Mouse (Mus musculus) midbrain, embryonic 14.5 days (tissue): Measurements from ENCODE around the gene Sys1. TPM values are rescaled to one million over a fixed set of nuclear protein-coding genes. Genes with fewer than 3 reads are reported as not detected.

Experiments used
- ATAC-seq: fragments of 200-750 bp; cut with Nextera tagmentation; 2 replicates; pipeline ENCODE4 v1.8.0; 2017; ENCODE audit warnings: moderate number of reproducible peaks, moderate library complexity; ENCODE audit not compliant: low FRiP score, low TSS enrichment
- DNase-seq: peaks from one replicate; pipeline ENCODE4 v3.0.0-alpha.2; 2015
- H3K27ac ChIP-seq: fragments of 300-500 bp; sonication (generic); replicated peaks from 2 replicates; pipeline ENCODE4 v1.5.1; 2014; ENCODE audit warnings: mild to moderate bottlenecking, low read depth, low read length, moderate library complexity
- H3K27me3 ChIP-seq: fragments of 300-500 bp; sonication (generic); 2 replicates; pipeline ENCODE4 v1.6.1; 2014; ENCODE audit warnings: low read length, control low read depth, mixed read lengths; ENCODE audit not compliant: control insufficient read depth, insufficient read depth
- H3K36me3 ChIP-seq: fragments of 300-500 bp; sonication (generic); 2 replicates; pipeline ENCODE4 v1.6.1; 2014; ENCODE audit warnings: low read length, control low read depth; ENCODE audit not compliant: control insufficient read depth, insufficient read depth
- H3K4me1 ChIP-seq: fragments of 300-500 bp; sonication (generic); 2 replicates; pipeline ENCODE4 v1.6.1; 2014; ENCODE audit warnings: mild to moderate bottlenecking, antibody characterized with exemption, low read length, control low read depth; ENCODE audit not compliant: control insufficient read depth, insufficient read depth
- H3K4me2 ChIP-seq: fragments of 300-500 bp; sonication (generic); 2 replicates; pipeline ENCODE4 v1.6.1; 2014; ENCODE audit warnings: mild to moderate bottlenecking, low read length, moderate library complexity
- H3K4me3 ChIP-seq: fragments of 300-500 bp; sonication (generic); replicated peaks from 2 replicates; pipeline ENCODE4 v1.5.1; 2014; ENCODE audit warnings: low read depth, low read length
- H3K9ac ChIP-seq: fragments of 300-500 bp; sonication (generic); replicated peaks from 2 replicates; pipeline ENCODE4 v1.6.1; 2014; ENCODE audit warnings: mild to moderate bottlenecking, low read length, moderate library complexity
- H3K9me3 ChIP-seq: fragments of 300-500 bp; sonication (generic); 2 replicates; pipeline ENCODE4 v1.6.1; 2016; ENCODE audit warnings: low read length, control low read depth, mixed read lengths; ENCODE audit not compliant: control insufficient read depth
- WGBS: fragments of 180-500 bp; shearing (Covaris S2); extraction: QIAGEN DNeasy Blood & Tissue Kit; methylation state at CpG from one replicate; pipeline ENCODE4 v1.1.7; 2014; 5-methylcytosine and 5-hydroxymethylcytosine counted together
- polyA plus RNA-seq: library from polyadenylated mRNA; unstranded; fragments of >200 nt; fragmentation: Nextera tagmentation; extraction: Ambion mirVana; gene quantifications from 2 replicates; pipeline ENCODE4 v1.2.1, GENCODE M21; 2014

Gene Sys1
- polyA plus RNA-seq = 93.1 and 97.2 TPM in 2 replicates

DNA sequence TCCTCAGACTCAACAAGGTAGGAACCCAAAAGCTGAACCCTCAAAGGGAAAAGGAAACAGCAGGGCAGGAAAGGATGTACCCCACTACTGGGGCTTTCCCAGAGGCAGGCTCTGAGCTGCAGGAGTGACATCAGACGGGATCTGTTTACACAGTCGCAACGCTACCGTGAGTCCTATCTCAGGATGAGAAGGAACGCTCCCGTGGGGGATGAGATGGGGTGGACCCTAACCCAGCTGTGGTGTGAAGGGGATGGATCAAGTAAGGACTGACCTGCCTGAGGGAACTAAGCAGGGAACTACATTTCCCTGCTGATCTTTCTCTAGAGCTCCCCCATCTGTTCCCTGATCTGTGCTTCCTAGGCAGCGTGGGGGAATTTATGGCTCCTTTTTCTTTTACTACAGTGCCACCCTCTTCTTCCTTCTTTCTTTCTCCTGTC, at the start of gene Sys1:
Gene Sys1 (plus strand): TSS at position 101 of the 437 bp plus-strand sequence.
- 3% methylated on average over 7 of the region's 7 CpGs for WGBS
- no peak within 1 kb of the TSS for H3K4me3 ChIP-seq
- DNase-seq = peak; percentile 37
- peak within 1 kb of the TSS; percentile 33; the same call in 1 of the 2 replicates for H3K4me2 ChIP-seq
- peaks cover 7% of the 10 kb centered on the region for H3K4me1 ChIP-seq
- ATAC-seq = no peak
- peak within 1 kb of the TSS; percentile 23; the same call in 1 of the 2 replicates for H3K9ac ChIP-seq
- H3K27me3 ChIP-seq = no peaks in the 10 kb centered on the region
- H3K9me3 ChIP-seq = no peaks in the 10 kb centered on the region
- H3K27ac ChIP-seq = no peak within 1 kb of the TSS
- H3K36me3 ChIP-seq = no peaks in the 10 kb centered on the region

DNA sequence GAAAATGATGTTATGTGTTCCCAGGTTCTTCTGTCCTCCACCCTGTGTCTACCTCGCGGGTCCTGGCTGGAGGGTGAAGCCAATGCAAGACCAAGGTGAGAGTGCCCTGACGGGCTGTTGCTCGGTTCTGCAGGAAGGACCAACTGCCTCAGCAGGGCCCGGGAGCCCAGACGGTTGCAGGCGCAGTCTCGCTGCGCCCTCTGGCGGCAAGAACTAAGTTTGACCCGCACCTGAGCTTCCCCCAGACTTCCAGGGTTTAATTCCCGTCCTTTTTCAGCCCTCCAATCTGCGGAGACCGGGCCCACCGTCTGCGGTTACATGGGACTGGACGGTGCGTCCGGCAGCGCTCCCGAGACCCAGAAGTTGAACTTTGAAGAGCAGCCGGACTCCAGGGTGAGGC, 49.1 kb upstream of the Sys1 start:
- Histone ChIP-seq H3K9ac (no peak overlapping the region), H3K4me3 (no peak overlapping the region), H3K27ac (no peak overlapping the region), H3K27me3 (peaks cover 71% of the 10 kb centered on the region), H3K9me3 (no peaks in the 10 kb centered on the region), H3K4me2 (no peak overlapping the region), H3K4me1 (peaks cover 5% of the 10 kb centered on the region), H3K36me3 (no peaks in the 10 kb centered on the region)
- no peak; the same call in 1 of the 2 replicates for ATAC-seq
- DNase-seq = peak; percentile 89
- WGBS = under 1% methylated on average over 22 of the region's 22 CpGs

DNA sequence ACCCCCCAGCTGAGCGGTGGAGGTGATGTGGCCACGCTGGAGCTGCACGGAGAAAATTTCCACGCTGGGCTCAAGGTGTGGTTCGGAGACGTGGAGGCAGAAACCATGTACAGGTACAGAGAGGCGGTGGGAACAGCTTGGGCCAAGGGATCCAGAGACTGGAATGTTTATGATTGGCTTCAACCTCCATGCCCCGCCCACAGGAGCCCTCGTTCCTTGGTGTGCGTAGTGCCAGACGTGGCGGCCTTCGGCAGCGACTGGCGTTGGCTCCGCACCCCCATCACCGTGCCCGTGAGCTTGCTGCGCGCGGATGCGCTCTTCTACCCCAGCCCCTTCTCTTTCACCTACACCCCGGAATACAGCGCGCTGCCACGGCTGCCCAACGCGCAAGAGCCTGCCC, 42.6 kb upstream of the Sys1 start:
- Histone ChIP-seq H3K9me3 (no peaks in the 10 kb centered on the region), H3K9ac (no peak overlapping the region), H3K27me3 (peaks cover 7% of the 10 kb centered on the region), H3K27ac (no peak overlapping the region), H3K4me1 (no peaks in the 10 kb centered on the region), H3K36me3 (no peaks in the 10 kb centered on the region), H3K4me3 (peak overlapping the region; percentile 14; the same call in 1 of the 2 replicates), H3K4me2 (peak overlapping the region; percentile 40)
- peak; percentile 27 for DNase-seq
- WGBS = 29% methylated on average over 28 of the region's 28 CpGs
- ATAC-seq = no peak

DNA sequence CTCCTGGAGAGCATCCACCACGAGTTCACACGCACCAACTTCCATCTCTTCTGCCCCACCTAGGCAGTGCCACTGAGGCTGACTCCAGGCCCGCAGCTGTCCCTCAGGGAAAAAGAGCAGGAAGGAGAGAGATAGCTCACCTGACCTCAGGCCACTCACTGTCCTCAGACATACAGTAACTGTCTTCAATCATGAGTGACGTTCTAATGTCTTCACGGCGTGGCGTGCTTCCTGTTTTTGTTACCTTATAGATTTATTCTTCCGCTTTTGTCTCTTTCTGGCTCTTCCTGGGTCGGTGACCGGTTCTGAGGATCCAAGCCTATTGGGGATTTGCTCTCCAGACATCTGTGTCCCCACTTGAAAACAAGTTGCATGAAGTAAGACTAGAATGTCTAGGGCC, 42.2 kb upstream of the Sys1 start:
- H3K27ac ChIP-seq = no peak overlapping the region
- no peaks in the 10 kb centered on the region for H3K9me3 ChIP-seq
- no peaks in the 10 kb centered on the region for H3K4me1 ChIP-seq
- peaks cover 4% of the 10 kb centered on the region; the same call in 1 of the 2 replicates for H3K27me3 ChIP-seq
- peak overlapping the region; percentile 14; the same call in 1 of the 2 replicates for H3K4me3 ChIP-seq
- ATAC-seq (no peak), DNase-seq (no peak)
- H3K9ac ChIP-seq = no peak overlapping the region
- 78% methylated on average over 10 of the region's 10 CpGs for WGBS
- peak overlapping the region; percentile 40 for H3K4me2 ChIP-seq
- no peaks in the 10 kb centered on the region for H3K36me3 ChIP-seq

DNA sequence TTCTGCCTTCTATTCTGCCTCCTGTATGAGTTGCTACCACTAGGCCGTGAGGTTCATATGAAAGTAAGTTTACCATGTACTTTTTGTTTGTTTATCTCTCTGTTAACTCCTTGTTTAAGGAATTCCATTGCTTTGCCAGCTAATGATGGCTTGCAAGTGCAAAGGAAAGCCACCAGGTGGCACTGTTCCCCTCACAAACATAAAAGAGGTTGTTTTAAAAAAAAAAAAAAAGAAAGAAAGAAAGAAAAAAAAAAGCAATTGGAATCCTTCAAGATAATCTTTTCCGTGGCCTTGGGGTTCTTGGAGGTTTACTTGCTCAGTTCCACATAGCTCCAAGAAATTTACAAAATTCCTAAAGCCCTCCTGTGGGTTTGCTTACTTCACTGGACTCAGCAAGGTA, 39.6 kb upstream of the Sys1 start:
- 1% methylated on average over 2 of the region's 2 CpGs for whole genome bisulfite sequencing
- no peak overlapping the region for H3K27ac ChIP-seq
- H3K4me1 ChIP-seq = no peaks in the 10 kb centered on the region
- no peak overlapping the region for H3K9ac ChIP-seq
- H3K4me2 ChIP-seq = no peak overlapping the region
- H3K4me3 ChIP-seq = no peak overlapping the region
- ATAC-seq (no peak), DNase-seq (peak; percentile 82)
- no peaks in the 10 kb centered on the region for H3K36me3 ChIP-seq
- no peaks in the 10 kb centered on the region for H3K9me3 ChIP-seq
- no peaks in the 10 kb centered on the region for H3K27me3 ChIP-seq

DNA sequence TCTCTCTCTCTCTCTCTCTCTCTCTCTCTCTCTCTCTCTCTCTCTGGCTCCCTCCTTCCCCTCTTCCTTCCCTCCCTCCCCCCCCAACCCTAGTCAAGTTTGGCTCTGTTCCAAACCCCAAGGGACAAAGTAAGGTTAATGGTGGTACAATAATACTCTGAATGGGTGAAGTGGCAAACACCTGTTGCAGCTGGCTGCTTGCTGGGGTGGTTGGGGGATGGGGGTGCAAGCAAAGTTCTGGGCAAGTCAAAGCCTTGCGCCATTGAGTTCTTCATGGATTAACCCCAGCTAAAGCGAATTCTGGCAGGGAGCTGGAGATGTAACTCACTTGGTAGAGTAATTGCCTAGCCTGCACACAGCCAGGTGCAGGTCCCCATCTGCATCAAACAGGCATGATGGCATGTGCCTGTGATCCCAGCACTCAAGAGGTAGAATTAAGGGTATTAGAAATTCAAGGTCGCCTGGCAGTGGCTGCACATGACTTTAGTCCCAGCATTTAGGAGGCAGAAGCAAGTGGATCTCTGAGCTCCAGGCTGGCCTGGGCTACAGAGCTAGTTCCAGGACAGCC, 38.4 kb upstream of the Sys1 start:
- 34% methylated on average over 3 of the region's 3 CpGs for WGBS
- DNase-seq = no peak

DNA sequence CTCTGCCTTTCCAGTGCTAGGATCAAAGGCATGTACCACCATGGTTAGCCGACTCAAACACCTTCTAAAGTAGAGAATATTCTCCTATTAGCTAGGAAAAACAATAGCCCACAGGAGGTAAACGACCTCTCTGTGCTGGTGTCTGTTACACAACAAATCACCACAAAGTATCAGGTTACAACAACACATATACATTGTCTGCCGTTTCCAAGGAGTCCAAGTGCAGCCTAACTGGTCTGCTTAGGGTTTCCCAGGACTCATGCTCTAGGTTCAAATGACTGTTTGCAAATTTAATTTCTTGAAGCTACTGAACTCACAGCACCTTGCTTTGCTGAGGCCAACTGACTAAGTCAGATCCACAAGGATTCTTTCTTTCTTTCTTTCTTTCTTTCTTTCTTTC, 37.3 kb upstream of the Sys1 start:
- no peak for ATAC-seq
- Histone ChIP-seq H3K27me3 (no peaks in the 10 kb centered on the region), H3K9ac (no peak overlapping the region), H3K4me3 (no peak overlapping the region), H3K27ac (no peak overlapping the region), H3K4me2 (no peak overlapping the region), H3K36me3 (no peaks in the 10 kb centered on the region), H3K9me3 (no peaks in the 10 kb centered on the region), H3K4me1 (no peaks in the 10 kb centered on the region)
- DNase-seq = no peak
- WGBS = 9% methylated on average over 3 of the region's 3 CpGs

More for the DNA sequence above, 38.4 kb upstream of the Sys1 start:
- Histone ChIP-seq H3K9me3 (no peaks in the 10 kb centered on the region), H3K4me3 (no peak overlapping the region), H3K4me1 (no peaks in the 10 kb centered on the region), H3K9ac (no peak overlapping the region), H3K27me3 (no peaks in the 10 kb centered on the region), H3K4me2 (no peak overlapping the region), H3K36me3 (no peaks in the 10 kb centered on the region), H3K27ac (no peak overlapping the region)
- ATAC-seq = no peak

DNA sequence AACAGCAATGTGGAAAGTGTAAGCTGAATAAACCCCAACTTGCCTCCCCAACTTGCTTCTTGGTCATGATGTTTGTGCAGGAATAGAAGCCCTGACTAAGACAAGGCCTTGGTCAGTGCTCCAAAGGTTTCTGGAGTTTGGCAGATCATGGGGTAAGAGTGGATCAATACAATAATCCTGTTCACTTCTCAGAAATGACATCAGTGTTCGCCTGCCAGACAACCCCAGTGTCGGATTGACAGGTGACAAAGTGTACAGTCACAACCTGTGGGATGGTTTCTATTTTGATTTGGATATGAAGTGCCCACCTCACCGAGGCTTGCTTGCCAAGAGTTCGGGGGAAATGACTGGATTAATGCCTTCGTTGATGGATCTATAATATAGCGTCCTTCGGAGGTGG, 35.5 kb upstream of the Sys1 start:
- H3K4me3 ChIP-seq = no peak overlapping the region
- no peak overlapping the region for H3K9ac ChIP-seq
- no peaks in the 10 kb centered on the region for H3K4me1 ChIP-seq
- no peak overlapping the region for H3K4me2 ChIP-seq
- DNase-seq (no peak), ATAC-seq (no peak)
- no peaks in the 10 kb centered on the region for H3K36me3 ChIP-seq
- WGBS = 86% methylated on average over 7 of the region's 7 CpGs
- H3K27ac ChIP-seq = no peak overlapping the region
- no peaks in the 10 kb centered on the region for H3K9me3 ChIP-seq
- H3K27me3 ChIP-seq = no peaks in the 10 kb centered on the region

DNA sequence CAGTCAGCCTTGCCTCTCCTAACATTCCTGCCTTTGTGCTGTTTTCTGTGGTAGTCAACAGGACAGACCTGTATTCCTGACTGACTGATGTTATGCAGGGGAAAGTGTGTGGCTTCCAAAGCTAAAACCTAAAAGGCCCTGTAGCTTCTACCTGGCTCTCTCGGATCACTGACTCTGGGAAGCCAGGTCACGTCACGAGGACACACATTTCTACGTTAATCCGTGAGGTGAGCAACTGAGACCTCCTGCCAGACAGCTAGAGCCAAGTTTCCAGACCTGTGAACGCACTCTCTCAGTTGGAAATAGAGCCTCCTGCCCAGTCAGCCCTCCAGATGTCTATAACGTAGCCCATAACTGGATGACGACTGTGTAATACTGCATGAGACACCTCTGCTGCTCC, 34.8 kb upstream of the Sys1 start:
- no peaks in the 10 kb centered on the region for H3K27me3 ChIP-seq
- H3K4me2 ChIP-seq = no peak overlapping the region
- no peaks in the 10 kb centered on the region for H3K36me3 ChIP-seq
- H3K27ac ChIP-seq = no peak overlapping the region
- WGBS = 88% methylated on average over 8 of the region's 8 CpGs
- H3K9ac ChIP-seq = no peak overlapping the region
- no peaks in the 10 kb centered on the region for H3K9me3 ChIP-seq
- ATAC-seq = no peak
- H3K4me1 ChIP-seq = no peaks in the 10 kb centered on the region
- H3K4me3 ChIP-seq = no peak overlapping the region
- no peak for DNase-seq
